In genomic region chr2:121456692-121457642, GRCm38 (mm10) we compare ENCODE assay signal across 8 mouse cellular contexts. TPM values are rescaled to one million over a fixed set of nuclear protein-coding genes. Genes with fewer than 3 reads are reported as not detected.
DNase-seq lines count a peak whose midpoint lies in the region; ATAC-seq lines count a peak whose summit lies in the region.

TSS of gene Serinc4 (minus strand) at chr2:121456781.

- peak within 1 kb of the TSS; percentile 80 for H3K4me3 ChIP-seq in hindbrain, embryonic 16.5 days (ENCODE audit: low read length)
- H3K4me3 ChIP-seq in macrophage (ENCODE audit: inconsistent target) = peak within 1 kb of the TSS; percentile 92

- peak; percentile 77 for DNase-seq in gastrocnemius, adult 18-20 months (ENCODE audit: low spot score)
- DNase-seq in left cerebral cortex, adult 18-20 months (ENCODE audit: low spot score in 2 of 2) = peak; percentile 80 to 87
- DNase-seq in retina, postnatal 7 days (ENCODE audit: low read depth, low spot score) = peak; percentile 79
- DNase-seq in urinary bladder, adult 18-20 months (ENCODE audit: low spot score in 2 of 2) = peak; percentile 73 to 82

- H3K4me2 ChIP-seq in hindbrain, embryonic 16.5 days (ENCODE audit: low read length) = peak within 1 kb of the TSS; percentile 80

- peaks cover 18% of the 10 kb centered on the region for H3K36me3 ChIP-seq in hindbrain, embryonic 16.5 days (ENCODE audit: control insufficient read depth, insufficient read depth, low read length)
- H3K36me3 ChIP-seq in macrophage (ENCODE audit: inconsistent target) = peaks cover 20% of the 10 kb centered on the region; the same call in 1 of the 2 replicates

- H3K4me1 ChIP-seq in hindbrain, embryonic 16.5 days (ENCODE audit: control insufficient read depth, insufficient read depth, low read depth, low read length) = peaks cover 11% of the 10 kb centered on the region

- H3K27ac ChIP-seq in hindbrain, embryonic 16.5 days (ENCODE audit: low read depth, low read length) = peak within 1 kb of the TSS; percentile 78
- H3K27ac ChIP-seq in macrophage = peak within 1 kb of the TSS; percentile 59

- H3K79me2 ChIP-seq in macrophage (ENCODE audit: inconsistent target) = peaks cover 33% of the 10 kb centered on the region

- peak within 1 kb of the TSS; percentile 81 for H3K9ac ChIP-seq in hindbrain, embryonic 16.5 days (ENCODE audit: low read depth, low read length)

- no peaks in the 10 kb centered on the region for H3K9me3 ChIP-seq in hindbrain, embryonic 16.5 days (ENCODE audit: control insufficient read depth, low read length)

- H3K27me3 ChIP-seq in hindbrain, embryonic 16.5 days (replicated peaks; ENCODE audit: control insufficient read depth, insufficient read depth, low read length) = no peaks in the 10 kb centered on the region

- ATAC-seq in activated CD4-positive, CD25-positive, alpha-beta regulatory T cell, adult 4 months = peak; percentile 99
- peak; percentile 96 for ATAC-seq in common myeloid progenitor, adult 5-6 weeks (replicated peaks; ENCODE audit: low read depth, poor library complexity, severe bottlenecking)
- ATAC-seq in hindbrain, embryonic 16.5 days = peak; percentile 94

- WGBS in hindbrain, embryonic 16.5 days = 5% methylated on average over 41 of the region's 41 CpGs
- 3% methylated on average over 41 of the region's 41 CpGs for WGBS in macrophage (ENCODE audit: missing documents)

RNA-seq across cellular contexts. Expression of gene Serinc4, which starts in this region (rescaled TPM):
- polyA plus RNA-seq in activated CD4-positive, CD25-positive, alpha-beta regulatory T cell, adult 4 months (2017; shearing (Covaris generic)) = not detected
- 1.4 and 1.8 TPM in 2 replicates for total RNA-seq in common myeloid progenitor, adult 5-6 weeks (2017)
- total RNA-seq in gastrocnemius, adult 18-20 months (2021) = not detected
- 0.95 and 1.2 TPM in 2 replicates for polyA plus RNA-seq in hindbrain, embryonic 16.5 days (2015; fragmentation: Nextera tagmentation; extraction: Ambion mirVana)
- under 1 TPM; 0.26 to 0.37 TPM for total RNA-seq in left cerebral cortex, adult 18-20 months (2021)
- total RNA-seq in macrophage (2018; cell fraction: chromatin; rRNA removed) = 1 to 10 TPM in 3 of 26 experiments, under 1 TPM in 8, not detected in 15; 0.16 to 1.5 (median 0.79) TPM
- under 1 TPM in 11 of 26 experiments, not detected in 15; 0.04 to 0.19 (median 0.10) TPM for total RNA-seq in macrophage (2018; cell fraction: cytosol; rRNA removed)
- total RNA-seq in macrophage (2018; cell fraction: nucleus; rRNA removed) = under 1 TPM in 6 of 26 experiments, not detected in 20; 0.26 to 0.64 (median 0.38) TPM
- polyA plus RNA-seq in macrophage (2018) = 0.15 to 0.50 TPM in 2 of 3 replicates, not detected in the other

Comparison
In these comparisons a context has a peak if more than half of its experiments do, and no peak if none do; other contexts are left out.
1. Peak in every context shown above with its lines: DNase-seq, ATAC-seq, H3K4me3 ChIP-seq and H3K27ac ChIP-seq.
2. Peak in ATAC-seq in activated CD4-positive, CD25-positive, alpha-beta regulatory T cell, adult 4 months; RNA of the gene not detected or under 1 TPM.
3. Peak in DNase-seq in gastrocnemius, adult 18-20 months; RNA of the gene not detected or under 1 TPM.
4. Peak in DNase-seq in left cerebral cortex, adult 18-20 months; RNA of the gene not detected or under 1 TPM.